Mouse (Mus musculus): ENCODE results near the gene Il12rb1.
A peak's percentile ranks its signal among the peaks of the same experiment; 100 is the strongest.

The Il12rb1 gene

DNA sequence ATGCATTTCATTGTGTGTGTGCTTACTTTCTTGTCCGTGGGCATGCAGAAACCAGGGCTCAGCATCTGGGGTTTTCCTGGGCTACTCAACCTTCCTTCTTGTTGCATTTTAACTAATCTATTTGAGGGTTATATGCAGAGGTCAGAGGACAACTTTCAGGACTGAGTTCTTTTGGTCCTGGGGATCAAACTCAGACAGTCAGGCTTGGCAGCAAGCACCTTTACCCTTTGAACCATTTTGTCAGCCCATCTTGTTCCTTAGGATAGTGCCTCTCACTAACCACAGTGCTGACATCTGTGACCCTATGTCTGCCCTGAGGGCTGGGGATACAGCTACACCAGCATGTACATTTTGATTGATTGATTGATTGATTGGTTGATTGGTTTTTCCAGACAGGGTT lies 19.5 kb downstream of the Il12rb1 start:
- no peak for DNase-seq (ENCODE audit: inconsistent ontology term)

DNA sequence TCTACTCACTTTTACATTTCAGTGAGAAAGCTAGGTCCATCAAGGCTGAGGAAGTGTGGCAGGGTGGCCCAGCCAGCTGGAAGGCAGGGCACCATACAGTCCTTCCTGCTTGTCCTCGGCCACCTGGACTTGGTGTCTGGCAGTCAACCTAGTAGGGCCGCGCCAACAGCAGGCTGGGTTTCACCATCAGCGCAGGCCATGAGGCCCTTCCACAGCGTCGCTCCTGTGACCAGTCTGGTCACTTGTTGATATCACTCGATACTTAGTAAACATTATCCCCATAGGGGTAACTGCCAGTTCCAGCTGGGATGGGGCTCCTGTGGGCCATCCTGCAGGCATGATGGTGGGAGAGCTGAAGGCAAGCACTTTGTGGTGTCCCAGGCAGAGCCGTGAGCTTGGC lies 23.3 kb downstream of the Il12rb1 start:
- no peak for DNase-seq (ENCODE audit: inconsistent ontology term)

DNA sequence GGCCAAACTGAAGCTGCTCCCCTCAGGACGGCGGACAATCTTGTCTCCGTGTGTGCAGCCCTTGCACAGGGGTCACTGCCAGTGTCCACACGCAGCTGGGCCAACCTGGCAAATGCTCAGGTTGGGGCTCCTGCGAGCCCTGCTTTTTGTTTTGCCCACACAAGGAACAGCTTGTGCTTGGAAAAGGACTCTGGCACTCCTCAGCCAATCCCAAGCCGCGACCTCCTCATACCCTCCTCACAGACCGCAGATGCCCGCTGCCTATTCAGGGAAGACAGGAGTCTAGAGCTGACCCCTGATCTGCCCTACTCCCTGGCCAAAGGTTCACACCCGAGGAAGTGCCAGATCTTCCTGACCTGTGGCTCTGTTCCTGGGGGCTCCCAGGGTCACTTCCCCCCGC lies 24.1 kb downstream of the Il12rb1 start:
- DNase-seq (ENCODE audit: inconsistent ontology term), result peak; percentile 42

GRCm38 (mm10) chr8:70833018-70833482 lies 24.8 kb downstream of the Il12rb1 start:
- DNase-seq (ENCODE audit: inconsistent ontology term), result peak; percentile 31

GRCm38 (mm10) chr8:70833520-70833919 lies 25.3 kb downstream of the Il12rb1 start:
- DNase-seq (ENCODE audit: inconsistent ontology term), result peak; percentile 89

DNA sequence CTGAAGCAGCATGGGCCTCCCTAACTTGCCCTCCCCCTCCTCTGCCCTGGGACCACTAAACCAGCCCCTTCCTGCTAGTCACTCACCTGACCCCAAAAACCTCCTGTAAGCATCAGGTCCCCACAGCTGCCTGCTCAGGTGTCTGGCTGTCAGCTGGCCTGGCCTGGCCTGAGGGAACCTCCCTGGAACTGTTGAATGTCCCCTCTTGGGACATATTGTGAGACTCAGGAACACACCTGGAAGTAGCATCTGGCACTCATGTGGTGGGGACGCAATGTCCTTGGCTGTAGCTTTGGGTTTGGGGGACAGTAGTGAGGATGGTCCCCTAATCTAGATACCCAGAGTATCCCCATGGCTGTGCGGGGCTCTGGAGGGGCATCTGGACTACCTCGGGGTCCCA lies 25.8 kb downstream of the Il12rb1 start:
- no peak for DNase-seq (ENCODE audit: inconsistent ontology term)

DNA sequence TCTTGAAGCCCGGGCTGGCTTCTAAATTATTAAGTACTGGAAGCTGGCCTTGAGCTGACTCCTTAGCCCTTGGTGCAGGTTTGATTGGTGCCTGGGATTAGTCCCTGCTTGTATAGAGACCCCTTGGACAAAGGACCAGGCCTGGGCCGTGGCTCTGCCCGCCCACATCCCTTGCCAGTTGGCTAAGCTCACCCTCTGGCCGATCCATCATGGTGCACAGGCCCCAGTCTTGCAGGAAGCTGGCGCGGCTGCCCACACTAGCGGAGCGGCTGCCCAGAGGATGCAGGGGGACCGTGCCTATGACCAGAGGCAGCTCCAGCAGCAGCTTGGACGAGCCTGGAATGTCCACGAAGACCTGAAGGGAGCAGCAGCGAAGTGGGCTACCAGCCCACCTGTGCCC lies 28.4 kb downstream of the Il12rb1 start:
- DNase-seq (ENCODE audit: inconsistent ontology term), result no peak

DNA sequence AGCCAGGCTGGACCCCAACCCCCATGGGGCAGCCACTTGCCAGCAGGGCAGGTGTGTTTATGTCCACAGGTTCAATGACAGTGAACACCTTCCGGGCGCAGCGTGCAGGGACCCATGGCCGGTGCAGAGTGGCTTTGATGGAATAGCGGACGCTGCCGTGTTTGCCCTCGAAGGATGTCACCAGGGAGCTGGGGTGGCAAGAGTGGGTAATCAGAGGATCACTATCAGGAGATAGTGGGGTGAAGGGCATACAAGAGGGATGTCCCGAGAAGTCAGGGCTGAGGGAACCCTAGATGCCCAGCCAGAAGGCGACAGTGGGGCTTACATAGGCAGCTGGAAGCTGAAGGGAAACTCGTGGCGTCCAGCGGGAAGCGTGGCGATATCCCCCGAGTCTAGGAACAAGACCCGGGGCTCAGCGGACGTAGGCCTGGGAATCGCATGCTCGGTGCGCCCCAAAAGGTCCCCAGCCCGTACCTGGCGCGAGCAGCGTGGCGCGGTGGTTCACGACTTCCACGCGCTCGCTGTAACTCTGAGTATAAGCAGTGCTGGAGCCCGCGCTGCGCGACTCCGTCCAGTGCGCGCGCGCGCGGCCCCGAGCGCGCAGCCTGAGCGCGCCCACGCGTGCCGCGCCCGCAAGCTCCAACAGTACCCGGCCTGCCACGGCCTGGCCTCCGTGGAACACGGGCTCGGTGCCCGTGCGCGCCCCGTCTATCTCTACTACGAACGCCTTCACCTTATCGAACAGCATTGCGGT lies 30.6 kb downstream of the Il12rb1 start:
- DNase-seq (ENCODE audit: inconsistent ontology term), result no peak

- DNase-seq (ENCODE audit: inconsistent ontology term), result peak; percentile 100
These were observed 31.4 kb downstream of the Il12rb1 start, which contains the start of gene Arrdc2 for GRCm38 (mm10) chr8:70839408-70840351. Gene Arrdc2, minus strand, starts transcription at chr8:70839720.

DNA sequence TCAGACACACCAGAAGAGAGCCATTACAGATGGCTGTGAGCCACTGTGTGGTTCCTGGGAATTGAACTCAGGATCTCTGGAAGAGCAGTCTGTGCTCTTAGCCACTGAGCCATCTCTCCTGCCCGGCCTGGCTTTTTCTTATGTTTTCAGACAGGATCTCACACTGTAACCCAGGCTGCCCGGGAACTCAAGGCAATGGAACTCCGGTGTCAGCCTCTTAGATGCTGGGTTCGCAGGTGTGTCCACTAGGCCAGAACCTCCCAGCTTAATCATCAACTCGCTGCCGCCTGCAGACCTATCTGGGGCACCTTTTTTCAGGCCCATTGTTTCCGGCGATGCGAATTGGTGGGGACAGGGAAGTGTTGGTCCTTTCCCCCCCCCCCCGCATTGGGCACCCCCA lies 32.3 kb downstream of the Il12rb1 start:
- DNase-seq (ENCODE audit: inconsistent ontology term), result no peak

GRCm38 (mm10) chr8:70841147-70842072 lies 33.2 kb downstream of the Il12rb1 start:
- DNase-seq (ENCODE audit: inconsistent ontology term), result peak; percentile 87

- no peak for DNase-seq (ENCODE audit: inconsistent ontology term)
These were observed 34.2 kb downstream of the Il12rb1 start for GRCm38 (mm10) chr8:70842484-70842883.

DNA sequence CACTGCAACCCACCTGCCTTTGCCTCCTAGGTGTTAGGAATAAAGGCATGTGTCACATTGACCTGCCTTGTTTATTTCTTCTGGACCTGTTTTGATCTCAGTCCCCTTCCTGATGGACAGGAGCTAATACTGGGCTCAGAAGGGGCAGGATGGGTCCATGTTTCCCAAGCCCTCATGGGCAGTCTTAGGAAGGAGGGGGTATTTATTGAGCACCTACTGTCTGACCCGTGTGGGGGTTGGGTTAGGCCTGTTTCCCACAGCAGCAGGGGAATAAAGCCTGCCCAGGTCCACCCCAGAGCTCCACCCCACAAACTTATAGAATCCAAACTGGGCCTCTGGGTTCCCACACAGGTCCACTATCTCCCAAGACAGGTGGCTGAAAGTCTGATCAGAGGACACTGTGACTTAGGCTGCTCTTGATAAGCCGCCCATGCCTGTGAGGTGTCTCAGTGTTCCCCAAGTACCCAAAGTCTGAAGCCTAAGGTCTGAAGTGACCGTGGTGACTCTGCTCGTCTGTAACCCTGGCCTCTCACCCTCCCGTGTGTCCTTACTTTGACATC lies 35.0 kb downstream of the Il12rb1 start:
- DNase-seq (ENCODE audit: inconsistent ontology term), result no peak

DNA sequence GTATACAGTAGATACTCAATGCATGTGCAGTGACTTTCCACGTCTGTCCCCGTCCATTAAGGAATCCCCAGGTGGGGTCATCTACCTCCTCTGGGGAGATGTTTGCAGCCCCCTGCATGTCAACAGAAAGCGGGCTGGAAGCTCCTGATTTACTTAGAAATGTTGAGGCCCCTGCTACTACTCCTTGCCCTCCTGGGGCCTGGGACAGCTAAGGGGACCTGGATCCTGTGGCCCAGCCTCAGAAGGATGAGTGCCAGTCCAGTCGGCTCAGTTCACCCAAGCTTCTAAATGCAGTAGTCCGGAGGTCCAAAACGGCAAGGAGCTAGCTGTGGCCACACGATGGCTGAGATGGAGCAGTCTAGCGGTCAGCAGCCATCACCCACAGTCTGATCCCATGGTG lies 35.7 kb downstream of the Il12rb1 start:
- no peak for DNase-seq (ENCODE audit: inconsistent ontology term)

DNA sequence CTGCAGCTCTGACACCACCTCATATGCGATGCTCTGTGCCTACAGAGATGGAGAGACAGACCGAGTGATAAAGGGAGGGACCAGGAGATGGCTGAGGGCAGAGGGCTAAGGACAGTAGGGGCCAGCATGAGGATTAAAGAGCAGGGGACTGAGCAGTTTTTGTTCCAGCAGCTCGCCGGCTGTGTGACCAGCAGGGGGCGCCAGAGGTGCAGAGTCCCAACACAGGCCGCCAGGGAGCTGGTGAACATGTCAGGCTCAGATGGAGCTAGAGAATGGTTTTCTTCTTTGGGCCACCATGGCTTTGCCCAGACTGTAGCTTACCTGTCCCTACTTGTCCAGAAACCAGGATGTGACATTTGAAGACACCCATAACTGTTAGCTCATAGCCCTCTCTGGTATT lies 36.3 kb downstream of the Il12rb1 start:
- peak; percentile 80 for DNase-seq (ENCODE audit: inconsistent ontology term)

- DNase-seq (ENCODE audit: inconsistent ontology term), result no peak
These were observed 36.9 kb downstream of the Il12rb1 start for GRCm38 (mm10) chr8:70845108-70845507.

DNA sequence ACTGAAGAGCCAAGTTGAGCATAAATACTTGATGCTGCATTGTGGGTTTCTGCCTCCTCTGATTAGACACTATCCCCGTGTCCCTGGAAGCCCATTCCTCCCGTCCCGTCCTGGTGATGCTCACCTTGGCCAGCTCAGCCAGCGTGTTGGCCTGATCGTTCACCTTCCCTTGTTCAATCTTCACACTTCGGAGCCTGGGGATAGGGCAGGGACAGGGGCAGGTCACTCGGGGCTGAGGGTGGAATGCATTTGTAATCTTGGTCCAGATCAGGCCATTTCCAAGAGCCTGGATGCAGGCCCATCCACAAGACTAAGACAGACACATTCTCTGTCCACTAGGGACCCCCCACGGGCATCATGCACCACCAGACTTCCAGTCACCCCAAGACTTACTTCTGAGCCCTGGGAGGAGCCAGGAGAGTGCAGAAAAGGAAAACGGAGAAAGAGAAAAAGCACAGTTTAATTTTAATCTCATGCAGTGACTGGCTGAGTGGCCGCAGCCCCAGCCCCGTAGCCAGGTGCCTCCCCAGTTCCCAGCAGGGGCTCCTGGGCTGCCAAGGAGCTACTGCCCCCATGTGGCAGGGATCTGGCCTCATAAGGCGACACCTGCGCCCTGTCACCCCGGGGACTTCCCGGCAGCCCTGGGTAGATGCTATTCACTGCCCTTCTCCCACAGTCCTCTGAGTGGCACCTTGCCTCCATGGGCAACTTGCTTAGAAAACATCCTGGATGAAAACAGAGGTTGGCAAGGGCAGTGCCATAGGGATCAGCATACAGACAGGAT lies 38.3 kb downstream of the Il12rb1 start:
- DNase-seq (ENCODE audit: inconsistent ontology term), result no peak

DNA sequence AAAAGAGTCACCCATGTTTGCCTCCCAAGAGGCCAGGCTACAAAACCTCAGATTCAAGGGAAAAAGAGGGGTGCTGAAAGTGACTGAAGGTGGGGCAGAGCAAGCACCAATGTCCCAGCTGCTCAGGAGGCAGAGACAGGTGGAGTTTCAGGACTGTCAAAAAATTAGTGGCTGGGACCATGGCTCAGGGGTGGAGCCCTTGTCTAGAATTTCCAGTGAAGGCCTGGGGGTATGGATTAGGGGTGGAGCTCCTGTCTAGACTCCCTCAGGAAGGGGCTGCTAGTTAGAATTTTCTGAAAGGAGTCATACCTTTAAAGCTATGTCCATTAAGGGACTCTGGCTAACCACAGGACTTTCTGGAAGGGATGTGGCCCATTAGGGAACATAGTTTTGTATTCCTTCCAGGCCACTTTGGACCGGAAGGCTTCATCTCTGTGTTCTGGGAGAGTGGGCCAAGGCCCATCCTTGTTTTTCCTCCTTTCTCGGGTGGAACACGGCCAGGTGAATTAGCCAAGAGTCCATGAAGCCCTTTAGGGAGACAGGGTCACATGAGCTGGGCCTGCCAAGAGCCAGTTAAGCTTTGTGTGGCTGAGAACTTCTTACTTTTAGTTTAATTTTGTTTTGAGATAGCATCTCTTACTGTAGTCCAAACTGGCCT lies 41.2 kb downstream of the Il12rb1 start:
- DNase-seq (ENCODE audit: inconsistent ontology term), result no peak

DNA sequence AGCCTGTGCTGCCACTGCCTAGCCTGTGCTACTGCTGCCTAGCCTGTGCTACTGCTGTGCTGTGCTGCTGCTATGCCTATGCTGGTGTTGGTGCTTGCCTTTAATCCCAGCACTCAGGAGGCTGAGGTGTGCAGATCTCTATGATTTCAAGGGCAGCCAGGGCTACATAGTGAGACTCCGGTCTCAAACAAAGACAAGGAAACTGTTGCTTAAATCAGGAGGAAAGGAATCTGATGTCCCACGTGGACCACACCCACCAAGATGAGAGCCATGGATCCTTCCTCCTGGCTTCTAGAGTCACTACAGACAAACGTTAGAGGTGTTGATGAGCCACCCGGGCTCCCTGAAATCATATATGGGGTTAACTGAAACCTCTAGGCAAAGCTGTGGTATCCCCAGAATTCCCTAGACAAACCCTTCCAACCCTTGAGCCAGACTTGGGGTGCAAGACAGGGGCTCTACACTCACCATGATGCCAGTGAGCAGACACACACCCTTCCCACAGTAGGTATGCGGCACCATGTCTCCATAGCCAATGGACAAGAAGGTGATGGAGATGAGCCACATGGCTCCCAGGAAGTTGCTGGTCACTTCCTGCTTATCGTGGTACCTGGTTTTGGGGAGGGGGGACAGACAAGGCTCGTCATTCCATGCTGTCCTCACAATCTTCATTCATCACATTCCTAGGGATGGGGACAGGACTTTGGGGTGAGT lies 42.0 kb downstream of the Il12rb1 start:
- no peak for DNase-seq (ENCODE audit: inconsistent ontology term)
